8 mouse cellular contexts compared by ENCODE assay signal in the genomic region with DNA sequence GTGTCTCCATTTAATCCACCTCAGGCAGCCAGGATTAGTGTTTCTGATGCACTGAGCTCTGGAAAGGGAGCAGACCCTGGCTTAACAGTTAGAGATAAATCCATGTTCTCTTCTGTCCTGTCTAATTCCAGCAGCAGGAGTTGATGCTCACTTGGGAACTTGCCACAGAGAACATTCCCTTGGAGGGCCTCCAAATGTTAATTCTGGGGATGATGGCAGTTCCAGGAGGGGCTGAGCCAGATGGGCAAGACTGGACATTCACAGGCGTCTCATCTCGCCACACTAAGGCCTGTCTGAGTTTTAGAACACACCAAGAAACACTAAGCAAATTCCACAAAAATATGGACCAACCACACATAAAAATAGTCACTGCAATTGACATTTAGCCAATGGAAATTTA.
A peak's percentile ranks its signal among the peaks of the same experiment; 100 is the strongest.
DNase-seq lines count a peak whose midpoint lies in the region; ATAC-seq and TF ChIP-seq lines count a peak whose summit lies in the region.

No protein-coding gene starts in this region.

- TF ChIP-seq CTCF in midbrain, postnatal 0 days (IDR thresholded peaks at IDR 0.05) = no peak

- H3K9me3 ChIP-seq in midbrain, postnatal 0 days (ENCODE audit: low read length) = no peaks in the 10 kb centered on the region
- H3K9me3 ChIP-seq in midbrain, embryonic 13.5 days = no peaks in the 10 kb centered on the region
- peaks cover 14% of the 10 kb centered on the region for H3K9me3 ChIP-seq in heart, embryonic 13.5 days

- no peak overlapping the region for H3K9ac ChIP-seq in midbrain, postnatal 0 days (replicated peaks; ENCODE audit: low read length, poor library complexity, severe bottlenecking)
- H3K9ac ChIP-seq in midbrain, embryonic 13.5 days (replicated peaks) = no peak overlapping the region
- no peak overlapping the region for H3K9ac ChIP-seq in heart, embryonic 13.5 days

- H3K4me1 ChIP-seq in midbrain, postnatal 0 days (ENCODE audit: insufficient read depth, low read length) = no peaks in the 10 kb centered on the region
- no peaks in the 10 kb centered on the region for H3K4me1 ChIP-seq in midbrain, embryonic 13.5 days (replicated peaks)
- peaks cover 9% of the 10 kb centered on the region for H3K4me1 ChIP-seq in heart, embryonic 13.5 days

- 68% methylated on average over 2 of the region's 2 CpGs for WGBS in midbrain, postnatal 0 days
- 70% methylated on average over 2 of the region's 2 CpGs for WGBS in midbrain, embryonic 13.5 days
- 51% methylated on average over 2 of the region's 2 CpGs for WGBS in heart, embryonic 13.5 days

- no peak overlapping the region for H3K4me2 ChIP-seq in midbrain, postnatal 0 days (ENCODE audit: low read depth, low read length, poor library complexity, severe bottlenecking)
- H3K4me2 ChIP-seq in midbrain, embryonic 13.5 days (replicated peaks) = no peak overlapping the region
- H3K4me2 ChIP-seq in heart, embryonic 13.5 days = no peak overlapping the region

- no peaks in the 10 kb centered on the region for H3K36me3 ChIP-seq in midbrain, postnatal 0 days (ENCODE audit: insufficient read depth, low read length)
- H3K36me3 ChIP-seq in midbrain, embryonic 13.5 days = no peaks in the 10 kb centered on the region
- no peaks in the 10 kb centered on the region for H3K36me3 ChIP-seq in heart, embryonic 13.5 days

- H3K27ac ChIP-seq in midbrain, postnatal 0 days (ENCODE audit: low read depth, low read length) = no peak overlapping the region
- H3K27ac ChIP-seq in midbrain, embryonic 13.5 days = no peak overlapping the region
- H3K27ac ChIP-seq in heart, embryonic 13.5 days (replicated peaks) = peak overlapping the region; percentile 57; the same call in 1 of the 2 replicates

- DNase-seq in cerebellum, postnatal 36 days = peak; percentile 11 to 13
- no peak for DNase-seq in cerebellum, adult 11-12 months
- peak; percentile 59 for DNase-seq in midbrain, postnatal 0 days (ENCODE audit: low spot score)
- DNase-seq in retina, postnatal 1 day = peak; percentile 4
- no peak for DNase-seq in testis, postnatal 14 days (ENCODE audit: low spot score)
- DNase-seq in thymus, postnatal 0 days (ENCODE audit: low spot score) = no peak

- H3K27me3 ChIP-seq in midbrain, postnatal 0 days (ENCODE audit: insufficient read depth, low read length) = no peaks in the 10 kb centered on the region
- no peaks in the 10 kb centered on the region for H3K27me3 ChIP-seq in midbrain, embryonic 13.5 days
- H3K27me3 ChIP-seq in heart, embryonic 13.5 days (replicated peaks) = no peaks in the 10 kb centered on the region

- ATAC-seq in midbrain, postnatal 0 days (ENCODE audit: low FRiP score) = no peak
- ATAC-seq in midbrain, embryonic 13.5 days = no peak
- no peak for ATAC-seq in heart, embryonic 13.5 days (ENCODE audit: extremely low read depth, insufficient number of reproducible peaks, low FRiP score, low TSS enrichment)

- H3K4me3 ChIP-seq in midbrain, postnatal 0 days (ENCODE audit: low read depth, low read length) = no peak overlapping the region
- H3K4me3 ChIP-seq in midbrain, embryonic 13.5 days (replicated peaks) = no peak overlapping the region
- no peak overlapping the region for H3K4me3 ChIP-seq in heart, embryonic 13.5 days

Comparison
In these comparisons a context has a peak if more than half of its experiments do, and no peak if none do; other contexts are left out.
1. DNase-seq: peak in cerebellum, postnatal 36 days (2 of 2), midbrain, postnatal 0 days (single experiment) and retina, postnatal 1 day (single experiment); none in cerebellum, adult 11-12 months (single experiment), testis, postnatal 14 days (single experiment) and thymus, postnatal 0 days (single experiment).